Mouse (Mus musculus): ENCODE measurements around the gene Gchfr. TPM values are rescaled to one million over a fixed set of nuclear protein-coding genes. Genes with fewer than 3 reads are reported as not detected.

The Gchfr gene
- polyA plus RNA-seq (2016; fragmentation: Nextera tagmentation; extraction: Ambion mirVana): 6.5 and 8.4 TPM in 2 replicates

DNA sequence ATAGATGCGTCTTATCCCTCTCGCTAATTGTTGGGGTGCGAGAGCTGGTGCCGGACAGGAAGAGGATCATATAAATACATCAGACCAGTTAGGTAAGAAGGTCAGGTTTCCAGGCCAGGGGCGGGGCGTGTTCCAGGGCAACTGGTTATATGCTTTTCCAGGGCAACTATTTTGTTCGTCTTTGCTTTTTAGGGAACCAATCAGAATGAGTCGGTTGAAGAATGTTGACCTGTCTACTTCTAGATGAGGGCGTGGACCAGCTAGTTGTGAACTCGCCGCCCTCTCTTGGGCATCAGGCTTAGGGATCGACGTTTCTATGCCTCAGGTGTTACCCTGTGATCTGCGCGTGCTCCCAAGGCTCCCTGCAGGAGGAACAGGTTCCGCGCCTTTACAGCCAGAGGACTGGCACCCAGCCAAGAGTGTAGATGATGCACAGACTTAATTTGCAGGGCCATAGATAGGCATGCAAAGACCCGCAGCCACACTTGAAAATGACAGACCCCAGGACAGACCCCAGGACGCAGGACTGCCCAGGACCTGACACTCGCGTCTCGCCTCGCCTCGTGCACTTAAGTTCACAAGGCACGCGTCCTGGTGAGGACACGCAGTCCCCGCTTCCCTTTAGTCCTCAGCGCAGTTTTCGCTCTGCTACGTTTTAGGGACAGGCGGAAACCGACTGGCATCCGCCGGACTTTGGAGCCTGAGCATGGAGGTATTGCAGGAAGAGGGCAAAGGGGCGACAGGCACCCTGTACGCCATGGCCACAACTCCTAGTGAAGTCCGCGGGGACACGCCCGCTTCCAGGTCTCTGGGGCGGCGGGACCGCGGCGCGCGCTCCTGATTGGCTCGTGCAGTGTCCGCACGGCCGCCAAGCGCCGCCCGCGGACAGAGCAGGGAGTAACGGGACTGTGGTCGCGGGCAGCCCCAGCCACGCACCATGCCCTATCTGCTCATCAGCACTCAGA, at the start of gene Gchfr:
TSS of gene Gchfr (plus strand) at position 873 of the 965 bp plus-strand sequence.
- no peaks in the 10 kb centered on the region for H3K9me3 ChIP-seq (replicated peaks)
- under 1% methylated on average over 60 of the region's 60 CpGs for WGBS
- peak; percentile 83 for DNase-seq (ENCODE audit: low spot score)
- peak within 1 kb of the TSS; percentile 54 for H3K27ac ChIP-seq
- H3K27me3 ChIP-seq (ENCODE audit: low read depth, poor library complexity, severe bottlenecking): peaks cover 65% of the 10 kb centered on the region
- H3K4me3 ChIP-seq: peak within 1 kb of the TSS; percentile 65
- peaks cover 30% of the 10 kb centered on the region for H3K4me1 ChIP-seq
- H3K36me3 ChIP-seq: 0 out of 2 replicates have a peak, but pooled peaks cover under 1% of the 10 kb centered on the region

- H3K4me1 ChIP-seq: no peaks in the 10 kb centered on the region
- no peak for DNase-seq (ENCODE audit: low spot score)
- H3K36me3 ChIP-seq: peaks cover 100% of the 10 kb centered on the region
- H3K27me3 ChIP-seq (ENCODE audit: low read depth, poor library complexity, severe bottlenecking): no peaks in the 10 kb centered on the region
- WGBS: 89% methylated on average over 5 of the region's 5 CpGs
- H3K9me3 ChIP-seq (replicated peaks): no peaks in the 10 kb centered on the region
- no peak overlapping the region for H3K4me3 ChIP-seq
- no peak overlapping the region for H3K27ac ChIP-seq
Measured at GRCm38 (mm10) chr2:119136346-119136898, 31.2 kb upstream of the Gchfr start.

GRCm38 (mm10) chr2:119145199-119145598, 22.4 kb upstream of the Gchfr start:
- Histone ChIP-seq H3K4me1 (no peaks in the 10 kb centered on the region), H3K9me3 (replicated peaks) (no peaks in the 10 kb centered on the region), H3K27me3 (ENCODE audit: low read depth, poor library complexity, severe bottlenecking) (no peaks in the 10 kb centered on the region), H3K36me3 (peaks cover 96% of the 10 kb centered on the region), H3K4me3 (no peak overlapping the region), H3K27ac (no peak overlapping the region)
- 85% methylated on average over 2 of the region's 2 CpGs for WGBS
- no peak for DNase-seq (ENCODE audit: low spot score)

DNA sequence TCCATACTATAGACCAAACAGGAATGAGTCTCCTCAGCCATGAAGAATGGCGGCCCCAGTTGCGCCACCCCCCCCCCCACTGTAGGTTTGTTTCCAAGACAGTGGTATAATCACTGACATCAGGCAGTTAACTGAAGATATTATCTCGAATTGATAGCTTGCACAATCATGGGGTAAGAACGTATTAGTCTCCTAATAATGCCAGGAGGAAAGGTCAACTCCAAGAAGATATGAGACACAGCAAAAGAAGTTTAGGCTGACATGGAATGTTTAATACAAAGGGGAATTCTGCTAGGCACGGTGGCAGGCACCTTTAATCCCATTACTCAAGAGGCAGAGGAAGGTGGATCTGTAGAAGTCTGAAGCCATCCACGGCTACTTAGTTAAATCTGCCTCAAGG, 21.1 kb upstream of the Gchfr start:
- no peak overlapping the region for H3K4me3 ChIP-seq
- no peaks in the 10 kb centered on the region for H3K4me1 ChIP-seq
- H3K27ac ChIP-seq: no peak overlapping the region
- 92% methylated on average over 6 of the region's 6 CpGs for WGBS
- H3K9me3 ChIP-seq (replicated peaks): no peaks in the 10 kb centered on the region
- no peak for DNase-seq (ENCODE audit: low spot score)
- H3K27me3 ChIP-seq (ENCODE audit: low read depth, poor library complexity, severe bottlenecking): no peaks in the 10 kb centered on the region
- H3K36me3 ChIP-seq: peaks cover 96% of the 10 kb centered on the region

GRCm38 (mm10) chr2:119147160-119147678, 20.4 kb upstream of the Gchfr start:
- DNase-seq (ENCODE audit: low spot score): no peak
- H3K9me3 ChIP-seq (replicated peaks): no peaks in the 10 kb centered on the region
- peaks cover 96% of the 10 kb centered on the region for H3K36me3 ChIP-seq
- H3K27me3 ChIP-seq (ENCODE audit: low read depth, poor library complexity, severe bottlenecking): no peaks in the 10 kb centered on the region
- no peak overlapping the region for H3K27ac ChIP-seq
- 88% methylated on average over 22 of the region's 22 CpGs for WGBS
- no peak overlapping the region for H3K4me3 ChIP-seq
- H3K4me1 ChIP-seq: no peaks in the 10 kb centered on the region

GRCm38 (mm10) chr2:119147775-119148174, 19.8 kb upstream of the Gchfr start:
- Histone ChIP-seq H3K4me3 (no peak overlapping the region), H3K9me3 (replicated peaks) (no peaks in the 10 kb centered on the region), H3K27me3 (ENCODE audit: low read depth, poor library complexity, severe bottlenecking) (no peaks in the 10 kb centered on the region), H3K4me1 (no peaks in the 10 kb centered on the region), H3K36me3 (peaks cover 96% of the 10 kb centered on the region), H3K27ac (no peak overlapping the region)
- no peak for DNase-seq (ENCODE audit: low spot score)
- WGBS: 93% methylated on average over 8 of the region's 8 CpGs

DNA sequence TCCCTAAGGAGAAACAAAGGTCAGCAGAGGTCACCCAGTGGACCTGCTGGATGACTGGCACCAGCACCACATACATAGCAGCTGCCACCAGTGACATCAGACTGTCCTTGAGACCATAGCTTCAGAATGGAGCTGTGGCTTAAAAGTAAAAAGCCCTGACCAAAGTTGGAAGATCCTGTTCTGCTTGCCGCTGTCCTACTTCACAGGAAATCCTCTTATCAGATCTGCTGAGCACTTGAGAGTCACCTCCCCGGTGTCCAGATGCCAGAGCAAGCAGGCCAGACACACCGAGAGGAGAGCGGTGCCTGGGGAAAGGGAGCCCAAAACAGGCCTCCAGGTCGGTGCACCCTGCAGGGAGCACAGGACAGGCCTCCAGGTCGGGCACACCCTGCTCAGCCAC, 15.3 kb upstream of the Gchfr start:
- Histone ChIP-seq H3K27me3 (ENCODE audit: low read depth, poor library complexity, severe bottlenecking) (no peaks in the 10 kb centered on the region), H3K27ac (no peak overlapping the region), H3K36me3 (peaks cover 78% of the 10 kb centered on the region), H3K9me3 (replicated peaks) (no peaks in the 10 kb centered on the region), H3K4me1 (peaks cover 20% of the 10 kb centered on the region), H3K4me3 (no peak overlapping the region)
- no peak for DNase-seq (ENCODE audit: low spot score)
- 83% methylated on average over 6 of the region's 6 CpGs for WGBS

DNA sequence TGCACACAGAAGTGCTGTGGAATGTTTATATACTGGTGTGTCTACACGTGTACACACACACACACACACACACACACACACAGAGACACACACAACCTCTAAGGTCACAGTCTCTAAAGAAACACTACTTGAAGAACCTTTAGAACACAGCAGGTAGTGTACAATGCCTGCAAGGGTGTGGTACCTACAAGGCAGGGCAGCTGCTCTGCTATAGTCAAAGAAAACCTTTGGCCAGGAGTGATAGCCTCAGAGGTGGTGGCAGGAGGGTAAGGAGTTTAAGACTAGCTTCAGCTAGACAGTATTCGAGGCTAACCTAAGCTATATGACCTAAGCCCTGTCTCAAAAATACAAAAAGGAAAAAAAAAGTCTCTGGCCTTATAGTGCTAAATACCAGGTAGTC, 12.9 kb upstream of the Gchfr start:
- Histone ChIP-seq H3K36me3 (peaks cover 54% of the 10 kb centered on the region), H3K27ac (no peak overlapping the region), H3K4me3 (no peak overlapping the region), H3K4me1 (peaks cover 24% of the 10 kb centered on the region), H3K27me3 (ENCODE audit: low read depth, poor library complexity, severe bottlenecking) (no peaks in the 10 kb centered on the region), H3K9me3 (replicated peaks) (no peaks in the 10 kb centered on the region)
- DNase-seq (ENCODE audit: low spot score): no peak
- 84% methylated on average over 2 of the region's 2 CpGs for WGBS

GRCm38 (mm10) chr2:119155388-119155787, 12.2 kb upstream of the Gchfr start:
- Histone ChIP-seq H3K27me3 (ENCODE audit: low read depth, poor library complexity, severe bottlenecking) (no peaks in the 10 kb centered on the region), H3K9me3 (replicated peaks) (no peaks in the 10 kb centered on the region), H3K4me1 (peaks cover 24% of the 10 kb centered on the region), H3K36me3 (peaks cover 47% of the 10 kb centered on the region), H3K27ac (no peak overlapping the region), H3K4me3 (peak overlapping the region; percentile 100)
- WGBS: 86% methylated on average over 9 of the region's 9 CpGs
- no peak for DNase-seq (ENCODE audit: low spot score)

DNA sequence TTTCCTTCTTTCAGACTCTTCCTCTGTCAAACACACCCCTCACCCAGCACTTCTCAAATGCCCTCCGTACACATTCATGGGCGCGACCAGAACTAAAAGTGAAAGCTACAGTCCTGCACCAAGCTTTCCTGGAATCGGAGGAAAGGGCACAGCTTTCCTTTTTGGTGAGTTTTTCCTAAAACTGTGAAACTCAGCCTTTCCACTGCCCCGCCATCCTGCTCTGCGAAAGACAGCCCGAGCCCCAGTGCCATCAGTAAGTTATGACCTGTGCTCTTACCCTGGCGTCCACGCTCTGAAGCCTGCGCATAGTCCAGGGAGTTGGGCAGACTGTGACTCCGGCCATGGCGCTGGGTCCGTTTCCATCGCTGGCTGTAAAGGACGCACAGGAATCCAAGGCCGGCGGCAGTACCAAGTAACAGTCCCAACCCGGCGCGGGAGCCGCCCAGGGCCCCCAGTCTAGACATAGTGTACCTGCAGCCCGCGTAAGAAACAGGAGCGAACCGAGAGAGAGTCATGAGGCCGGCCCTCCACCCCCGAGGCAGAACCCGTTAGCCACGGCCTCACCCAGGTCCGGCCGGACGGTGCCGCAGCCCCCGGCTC, 11.4 kb upstream of the Gchfr start:
- Histone ChIP-seq H3K36me3 (peaks cover 39% of the 10 kb centered on the region), H3K4me3 (peak overlapping the region; percentile 100), H3K9me3 (replicated peaks) (no peaks in the 10 kb centered on the region), H3K27ac (peak overlapping the region; percentile 88), H3K27me3 (ENCODE audit: low read depth, poor library complexity, severe bottlenecking) (no peaks in the 10 kb centered on the region), H3K4me1 (peaks cover 24% of the 10 kb centered on the region)
- 7% methylated on average over 34 of the region's 34 CpGs for WGBS
- no peak for DNase-seq (ENCODE audit: low spot score)

- H3K36me3 ChIP-seq: peaks cover 31% of the 10 kb centered on the region
- DNase-seq (ENCODE audit: low spot score): peak; percentile 97
- H3K27me3 ChIP-seq (ENCODE audit: low read depth, poor library complexity, severe bottlenecking): no peaks in the 10 kb centered on the region
- H3K9me3 ChIP-seq (replicated peaks): no peaks in the 10 kb centered on the region
- H3K27ac ChIP-seq: peak within 1 kb of the TSS; percentile 88
- H3K4me1 ChIP-seq: peaks cover 24% of the 10 kb centered on the region
- 1% methylated on average over 57 of the region's 57 CpGs for WGBS
- peak within 1 kb of the TSS; percentile 100 for H3K4me3 ChIP-seq
Measured at GRCm38 (mm10) chr2:119156681-119157572, 10.6 kb upstream of the Gchfr start, which contains the start of gene Rmdn3. Gene Rmdn3 (minus strand): TSS chr2:119157034.

GRCm38 (mm10) chr2:119157836-119158235, 9.7 kb upstream of the Gchfr start:
- no peak overlapping the region for H3K4me3 ChIP-seq
- no peak for DNase-seq (ENCODE audit: low spot score)
- H3K4me1 ChIP-seq: peaks cover 24% of the 10 kb centered on the region

More at GRCm38 (mm10) chr2:119157836-119158235, 9.7 kb upstream of the Gchfr start:
- H3K9me3 ChIP-seq (replicated peaks): no peaks in the 10 kb centered on the region
- H3K36me3 ChIP-seq: peaks cover 22% of the 10 kb centered on the region
- H3K27ac ChIP-seq: no peak overlapping the region
- no peaks in the 10 kb centered on the region for H3K27me3 ChIP-seq (ENCODE audit: low read depth, poor library complexity, severe bottlenecking)

Measured in limb, embryonic 10.5 days (tissue).